ENCODE assay signal across 9 mouse cellular contexts in genomic region chr4:134512798-134513197, GRCm38 (mm10). TPM values are rescaled to one million over a fixed set of nuclear protein-coding genes. Genes with fewer than 3 reads are reported as not detected.
DNase-seq lines count a peak whose midpoint lies in the region; ATAC-seq and TF ChIP-seq lines count a peak whose summit lies in the region.
"Had no signal": no experiment of that assay in that cellular context is flagged by ENCODE, and none has a peak within 500 bp of the region (broad histone marks: within the 10 kb centered on the region; RNA-seq: fewer than 3 reads in every experiment).

No protein-coding gene starts in this region.

- H3K4me3 ChIP-seq in embryonic facial prominence, embryonic 12.5 days, result 0 out of 2 replicates have a peak overlapping the region, but pooled peaks have one; percentile 13
- peak overlapping the region; percentile 24 for H3K4me3 ChIP-seq in heart, embryonic 11.5 days (ENCODE audit: low read depth, low read length)
- H3K4me3 ChIP-seq in lung, adult 2 months (replicated peaks; ENCODE audit: extremely low read depth, low read depth, low read length), result no peak overlapping the region
- no peak overlapping the region for H3K4me3 ChIP-seq in neural tube, embryonic 13.5 days

- no peak overlapping the region for H3K27ac ChIP-seq in embryonic facial prominence, embryonic 12.5 days
- H3K27ac ChIP-seq in heart, embryonic 11.5 days (ENCODE audit: low read depth, low read length), result peak overlapping the region; percentile 59; the same call in 1 of the 2 replicates
- H3K27ac ChIP-seq in neural tube, embryonic 13.5 days (replicated peaks), result no peak overlapping the region

- no peaks in the 10 kb centered on the region for H3K36me3 ChIP-seq in embryonic facial prominence, embryonic 12.5 days
- H3K36me3 ChIP-seq in heart, embryonic 11.5 days (ENCODE audit: control insufficient read depth, insufficient read depth, low read length), result no peaks in the 10 kb centered on the region
- no peaks in the 10 kb centered on the region for H3K36me3 ChIP-seq in neural tube, embryonic 13.5 days

- TF ChIP-seq POLR2A in lung, adult 2 months (IDR thresholded peaks at IDR 0.05; ENCODE audit: borderline replicate concordance, extremely low read depth, low read depth, low read length), result no peak

- WGBS in embryonic facial prominence, embryonic 12.5 days, result 33% methylated on average over 15 of the region's 15 CpGs
- 15% methylated on average over 14 of the region's 15 CpGs for WGBS in heart, embryonic 11.5 days (ENCODE audit: insufficient replicate concordance)
- 10% methylated on average over 15 of the region's 15 CpGs for WGBS in lung, adult 2 months
- WGBS in neural tube, embryonic 13.5 days, result 15% methylated on average over 15 of the region's 15 CpGs

- ATAC-seq in embryonic facial prominence, embryonic 12.5 days (ENCODE audit: insufficient number of reproducible peaks, insufficient read depth, low FRiP score, low TSS enrichment), result 0 out of 2 replicates have a peak, but pooled peaks have one; percentile 18
- no peak for ATAC-seq in heart, embryonic 11.5 days (replicated peaks; ENCODE audit: insufficient number of reproducible peaks, low FRiP score, low TSS enrichment)
- no peak for ATAC-seq in neural tube, embryonic 13.5 days (ENCODE audit: low read depth)

- peak overlapping the region; percentile 42 for H3K4me2 ChIP-seq in embryonic facial prominence, embryonic 12.5 days (replicated peaks)
- peak overlapping the region; percentile 63 for H3K4me2 ChIP-seq in heart, embryonic 11.5 days
- peak overlapping the region; percentile 47 for H3K4me2 ChIP-seq in neural tube, embryonic 13.5 days

- peaks cover 19% of the 10 kb centered on the region for H3K4me1 ChIP-seq in embryonic facial prominence, embryonic 12.5 days
- H3K4me1 ChIP-seq in heart, embryonic 11.5 days (ENCODE audit: control insufficient read depth, insufficient read depth, low read length), result peaks cover 40% of the 10 kb centered on the region
- H3K4me1 ChIP-seq in lung, adult 2 months (ENCODE audit: control insufficient read depth, insufficient read depth, low read length), result peaks cover 4% of the 10 kb centered on the region
- peaks cover 12% of the 10 kb centered on the region for H3K4me1 ChIP-seq in neural tube, embryonic 13.5 days (replicated peaks)

- H3K9me3 ChIP-seq in embryonic facial prominence, embryonic 12.5 days, result no peaks in the 10 kb centered on the region
- H3K9me3 ChIP-seq in heart, embryonic 11.5 days (replicated peaks; ENCODE audit: control insufficient read depth, low read length), result no peaks in the 10 kb centered on the region
- H3K9me3 ChIP-seq in neural tube, embryonic 13.5 days, result no peaks in the 10 kb centered on the region

- no peaks in the 10 kb centered on the region for H3K27me3 ChIP-seq in embryonic facial prominence, embryonic 12.5 days
- no peaks in the 10 kb centered on the region for H3K27me3 ChIP-seq in heart, embryonic 11.5 days (ENCODE audit: control insufficient read depth, insufficient read depth, low read length)
- no peaks in the 10 kb centered on the region for H3K27me3 ChIP-seq in neural tube, embryonic 13.5 days
- H3K27me3 ChIP-seq: CH12.LX had no signal

- DNase-seq in layer of hippocampus, postnatal 10 days (ENCODE audit: low spot score in 2 of 2), result peak; percentile 64 to 67
- no peak for DNase-seq in layer of hippocampus, postnatal 14 days (ENCODE audit: low spot score in 2 of 2)
- DNase-seq in kidney, adult 8-10 months, result peak; percentile 68 to 78
- peak; percentile 35 for DNase-seq in lung, adult 2 months
- no peak for DNase-seq in adipocyte (ENCODE audit: low spot score)

- no peak overlapping the region for H3K9ac ChIP-seq in embryonic facial prominence, embryonic 12.5 days
- H3K9ac ChIP-seq in heart, embryonic 11.5 days (ENCODE audit: low read depth, low read length), result 0 out of 2 replicates have a peak overlapping the region, but pooled peaks have one; percentile 46
- H3K9ac ChIP-seq in neural tube, embryonic 13.5 days, result no peak overlapping the region

- TF ChIP-seq CTCF in lung, adult 2 months (IDR thresholded peaks at IDR 0.05; ENCODE audit: insufficient read depth, low read length), result peak; percentile 61

RNA-seq across cellular contexts. Expression of gene Aunip, which starts 2.0 kb away (rescaled TPM):
- total RNA-seq in layer of hippocampus, postnatal 10 days (2021), result under 1 TPM; 0.48 to 0.78 TPM
- under 1 TPM; 0.31 to 0.69 TPM for total RNA-seq in layer of hippocampus, postnatal 14 days (2021)
- 11.6 and 13.1 TPM in 2 replicates for polyA plus RNA-seq in embryonic facial prominence, embryonic 12.5 days (2016; fragmentation: Nextera tagmentation; extraction: Ambion mirVana)
- polyA plus RNA-seq in heart, embryonic 11.5 days (2014; fragmentation: Nextera tagmentation; extraction: Ambion mirVana), result 5.6 and 6.6 TPM in 2 replicates
- polyA plus RNA-seq in lung, adult 2 months (2012; rRNA removed), result not detected in 2 replicates
- 2.3 TPM in 2 replicates for polyA plus RNA-seq in neural tube, embryonic 13.5 days (2015; fragmentation: Nextera tagmentation; extraction: Ambion mirVana)

RNA-seq across cellular contexts. Expression of gene Paqr7, which starts 16.3 kb away (rescaled TPM):
- 10 to 100 TPM; 50.0 to 51.9 TPM for total RNA-seq in layer of hippocampus, postnatal 10 days (2021)
- total RNA-seq in layer of hippocampus, postnatal 14 days (2021), result 10 to 100 TPM; 47.7 to 54.8 TPM
- 3.3 and 3.4 TPM in 2 replicates for polyA plus RNA-seq in embryonic facial prominence, embryonic 12.5 days (2016; fragmentation: Nextera tagmentation; extraction: Ambion mirVana)
- polyA plus RNA-seq in heart, embryonic 11.5 days (2014; fragmentation: Nextera tagmentation; extraction: Ambion mirVana), result 4.2 and 4.8 TPM in 2 replicates
- polyA plus RNA-seq in lung, adult 2 months (2012; rRNA removed), result 146 and 205 TPM in 2 replicates
- polyA plus RNA-seq in neural tube, embryonic 13.5 days (2015; fragmentation: Nextera tagmentation; extraction: Ambion mirVana), result 19.5 and 23.3 TPM in 2 replicates

RNA-seq across cellular contexts. Expression of gene Mtfr1l, which starts 22.4 kb away (rescaled TPM):
- 10 to 100 TPM; 82.0 to 86.7 TPM for total RNA-seq in layer of hippocampus, postnatal 10 days (2021)
- total RNA-seq in layer of hippocampus, postnatal 14 days (2021), result 10 to 100 TPM; 73.0 to 77.8 TPM
- polyA plus RNA-seq in embryonic facial prominence, embryonic 12.5 days (2016; fragmentation: Nextera tagmentation; extraction: Ambion mirVana), result 135 and 139 TPM in 2 replicates
- polyA plus RNA-seq in heart, embryonic 11.5 days (2014; fragmentation: Nextera tagmentation; extraction: Ambion mirVana), result 167 and 177 TPM in 2 replicates
- polyA plus RNA-seq in lung, adult 2 months (2012; rRNA removed), result 115 and 169 TPM in 2 replicates
- 165 and 172 TPM in 2 replicates for polyA plus RNA-seq in neural tube, embryonic 13.5 days (2015; fragmentation: Nextera tagmentation; extraction: Ambion mirVana)

RNA-seq across cellular contexts. Expression of gene Selenon, which starts 39.2 kb away (rescaled TPM):
- 10 to 100 TPM; 16.9 TPM for total RNA-seq in layer of hippocampus, postnatal 10 days (2021)
- 10 to 100 TPM; 16.6 to 18.0 TPM for total RNA-seq in layer of hippocampus, postnatal 14 days (2021)
- polyA plus RNA-seq in embryonic facial prominence, embryonic 12.5 days (2016; fragmentation: Nextera tagmentation; extraction: Ambion mirVana), result 27.3 and 49.1 TPM in 2 replicates
- polyA plus RNA-seq in heart, embryonic 11.5 days (2014; fragmentation: Nextera tagmentation; extraction: Ambion mirVana), result 22.4 and 25.3 TPM in 2 replicates
- polyA plus RNA-seq in lung, adult 2 months (2012; rRNA removed), result 36.2 and 42.2 TPM in 2 replicates
- 11.3 and 17.1 TPM in 2 replicates for polyA plus RNA-seq in neural tube, embryonic 13.5 days (2015; fragmentation: Nextera tagmentation; extraction: Ambion mirVana)

RNA-seq across cellular contexts. Expression of gene Stmn1, which starts 44.7 kb away (rescaled TPM):
- 1,000 to 10,000 TPM; 1,050 to 1,137 TPM for total RNA-seq in layer of hippocampus, postnatal 10 days (2021)
- total RNA-seq in layer of hippocampus, postnatal 14 days (2021), result 100 to 1,000 TPM; 425 to 454 TPM
- polyA plus RNA-seq in embryonic facial prominence, embryonic 12.5 days (2016; fragmentation: Nextera tagmentation; extraction: Ambion mirVana), result 2,563 and 2,644 TPM in 2 replicates
- 962 and 991 TPM in 2 replicates for polyA plus RNA-seq in heart, embryonic 11.5 days (2014; fragmentation: Nextera tagmentation; extraction: Ambion mirVana)
- polyA plus RNA-seq in lung, adult 2 months (2012; rRNA removed), result 18.8 and 38.6 TPM in 2 replicates
- polyA plus RNA-seq in neural tube, embryonic 13.5 days (2015; fragmentation: Nextera tagmentation; extraction: Ambion mirVana), result 6,082 and 6,118 TPM in 2 replicates

Comparison
In these comparisons a context has a peak if more than half of its experiments do, and no peak if none do; other contexts are left out.
1. DNase-seq: peak in layer of hippocampus, postnatal 10 days (2 of 2), kidney, adult 8-10 months (2 of 2) and lung, adult 2 months (single experiment); none in layer of hippocampus, postnatal 14 days (0 of 2) and adipocyte (single experiment).
2. H3K4me3 ChIP-seq: peak in embryonic facial prominence, embryonic 12.5 days (single experiment) and heart, embryonic 11.5 days (single experiment); none in lung, adult 2 months (single experiment) and neural tube, embryonic 13.5 days (single experiment).
3. Peak in every context shown above with its lines, with median percentiles within 50 percentile points of each other: H3K4me2 ChIP-seq.